Mouse (Mus musculus) liver, embryonic 14.5 days (tissue): ENCODE results near the gene Wfdc1.

ENCODE experiments used
- CTCF ChIP-seq: IDR thresholded peaks from 2 replicates; pipeline ENCODE4 v1.5.1; 2016; ENCODE audit warnings: antibody characterized with exemption, low read depth, control low read depth
- EP300 ChIP-seq: IDR thresholded peaks from 2 replicates; pipeline ENCODE4 v1.6.1; 2016; ENCODE audit warnings: antibody characterized with exemption, low read depth

- no peak for TF ChIP-seq EP300
- no peak for TF ChIP-seq CTCF
These were observed 31.4 kb upstream of the Wfdc1 start for GRCm38 (mm10) chr8:119634616-119635336.
